Mouse (Mus musculus) neural tube, embryonic 14.5 days (tissue): ENCODE measurements around the gene Kcna1. TPM values are rescaled to one million over a fixed set of nuclear protein-coding genes. Genes with fewer than 3 reads are reported as not detected.

ENCODE experiments used
- polyA plus RNA-seq: library from polyadenylated mRNA; unstranded; fragments of >200 nt; fragmentation: Nextera tagmentation; extraction: Ambion mirVana; gene quantifications from 2 replicates; pipeline ENCODE4 v1.2.1, GENCODE M21; 2014

Kcna1 gene
- polyA plus RNA-seq, 1 experiment from 2014 or later: 3.1 TPM

Other genes with a start within 250 kb of the Kcna1 start
- 2.2 TPM in 2 replicates for gene Kcna5, start 111.0 kb downstream of the Kcna1 start, polyA plus RNA-seq
- gene Kcna6, start 94.3 kb upstream of the Kcna1 start, polyA plus RNA-seq: 18.4 and 28.6 TPM in 2 replicates
- 193 and 203 TPM in 2 replicates for gene Ndufa9, start 202.8 kb upstream of the Kcna1 start, polyA plus RNA-seq
- gene Akap3, start 206.7 kb upstream of the Kcna1 start, polyA plus RNA-seq: 0.14 and 0.27 TPM in 2 replicates